Mouse (Mus musculus): Measurements from ENCODE around the gene Kif4. TPM values are rescaled to one million over a fixed set of nuclear protein-coding genes. Genes with fewer than 3 reads are reported as not detected.

Gene Kif4
- total and polyA plus RNA-seq, 3 experiments, result 0.20 to 0.86 (median 0.35) TPM

DNA sequence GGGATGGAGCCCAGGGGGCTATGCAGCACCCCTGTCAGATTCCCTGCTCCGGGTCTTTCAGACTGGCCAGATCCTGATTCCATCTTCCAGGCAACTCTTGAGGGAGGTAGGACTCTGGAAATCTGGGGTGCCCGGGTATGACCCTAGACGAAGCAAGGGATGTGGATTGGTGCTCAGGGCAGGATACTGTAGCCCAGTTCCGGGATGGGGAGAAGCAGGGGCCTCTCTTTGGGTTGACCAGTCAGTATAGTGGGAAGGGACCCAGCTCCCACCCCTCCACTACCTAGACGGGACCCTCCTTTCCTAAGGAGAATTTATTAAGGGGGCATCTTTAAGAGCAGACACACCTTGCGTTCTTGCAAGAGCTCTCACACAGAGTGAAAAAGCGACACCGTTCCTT lies 104.7 kb downstream of the Kif4 start:
- DNase-seq, result no peak

DNA sequence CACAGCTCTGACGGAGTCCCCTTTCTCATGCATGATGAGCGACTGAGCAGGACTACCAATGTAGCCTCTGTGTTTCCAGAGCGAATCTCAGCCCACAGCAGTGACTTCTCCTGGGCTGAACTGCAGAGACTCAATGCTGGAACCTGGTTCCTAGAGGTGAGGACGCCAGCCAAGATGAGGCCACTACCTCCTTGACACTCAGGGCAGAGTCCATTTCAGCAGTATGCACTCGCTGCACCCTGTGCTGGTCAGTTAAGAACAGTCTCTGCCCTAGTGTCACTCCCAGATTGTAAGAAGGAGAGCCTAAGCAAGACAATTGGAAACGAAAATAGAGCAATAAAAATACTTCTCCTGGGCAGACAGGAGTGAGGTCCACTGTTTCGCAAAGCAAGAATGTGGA lies 108.8 kb downstream of the Kif4 start:
- no peak for DNase-seq

DNA sequence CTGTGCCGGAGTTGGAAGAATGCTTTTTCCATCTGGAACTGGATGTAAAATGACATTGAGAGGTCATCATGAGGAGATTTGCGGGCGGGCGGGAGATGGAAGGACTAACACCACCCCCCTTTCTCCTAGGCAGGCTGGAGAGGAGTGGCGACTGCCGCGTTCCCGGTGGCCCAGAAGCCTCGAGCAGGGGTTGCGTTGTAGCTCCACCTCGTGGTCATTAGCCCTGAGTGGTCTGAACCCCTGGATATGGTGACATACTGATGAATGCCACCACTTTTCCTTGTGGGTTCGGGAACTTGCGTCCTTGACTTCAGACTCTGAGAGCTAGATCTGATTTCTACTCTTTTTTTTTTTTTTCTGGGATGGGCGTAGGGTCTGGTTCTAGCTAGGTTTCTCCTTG lies 113.4 kb downstream of the Kif4 start:
- DNase-seq, result peak; percentile 70

DNA sequence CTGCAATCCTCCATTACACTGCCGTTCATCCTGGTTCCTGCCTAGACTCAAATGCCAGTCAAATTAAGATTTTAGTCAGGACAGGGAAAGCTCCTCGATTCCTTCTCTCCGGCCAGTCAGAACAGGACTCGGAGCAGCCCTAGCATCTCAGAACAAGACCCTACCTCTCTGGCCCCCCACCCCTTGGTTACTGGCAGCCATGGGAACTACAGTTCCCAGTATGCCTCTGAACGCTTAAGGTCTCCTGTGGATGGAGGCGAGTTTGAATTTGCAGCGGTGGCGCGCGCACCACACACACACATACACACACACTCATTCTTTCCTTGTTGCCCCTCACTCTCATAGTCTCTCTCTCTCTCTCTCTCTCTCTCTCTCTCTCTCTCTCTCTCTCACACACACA lies 113.9 kb downstream of the Kif4 start:
- DNase-seq, result no peak

DNA sequence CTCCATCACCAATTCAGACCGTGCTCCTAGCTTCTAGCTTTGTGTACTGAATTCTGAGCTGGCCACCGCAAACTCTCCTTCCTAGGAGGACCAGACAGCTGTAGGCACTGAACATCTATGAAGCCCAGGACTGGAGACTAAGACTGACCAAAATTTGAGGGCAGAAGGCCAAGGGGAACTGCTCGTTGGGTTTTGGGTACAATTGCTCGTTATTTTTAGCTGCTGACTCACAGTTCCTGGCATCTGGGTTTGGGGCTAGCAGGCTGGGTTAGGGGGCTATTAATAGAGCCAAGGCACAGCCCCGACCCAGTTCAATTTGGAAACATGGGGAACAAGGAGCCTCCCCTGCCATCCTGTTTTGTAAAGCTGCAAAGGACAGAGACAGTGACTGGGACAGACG lies 115.2 kb downstream of the Kif4 start:
- DNase-seq, result peak; percentile 9

DNA sequence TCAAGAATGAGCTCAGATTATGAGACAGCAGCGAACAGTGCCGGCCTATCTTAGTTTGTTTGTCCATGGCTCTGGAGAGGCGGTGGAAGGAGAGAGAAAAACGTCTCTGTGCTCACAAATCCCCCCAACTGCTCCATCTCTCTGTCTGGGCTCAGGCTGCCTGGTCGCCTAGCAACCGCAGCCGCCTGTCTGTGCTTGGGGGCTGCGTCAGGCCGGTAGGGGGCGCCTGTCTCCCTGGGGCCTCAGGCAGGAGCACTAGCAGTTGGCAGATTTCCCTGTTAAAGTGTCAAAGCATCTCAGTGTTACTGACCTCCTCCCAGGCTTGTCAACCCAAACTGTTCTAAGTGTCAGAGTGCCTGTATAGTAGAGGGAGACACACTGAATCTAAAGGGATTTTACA lies 116.4 kb downstream of the Kif4 start:
- peak; percentile 36 for DNase-seq

DNA sequence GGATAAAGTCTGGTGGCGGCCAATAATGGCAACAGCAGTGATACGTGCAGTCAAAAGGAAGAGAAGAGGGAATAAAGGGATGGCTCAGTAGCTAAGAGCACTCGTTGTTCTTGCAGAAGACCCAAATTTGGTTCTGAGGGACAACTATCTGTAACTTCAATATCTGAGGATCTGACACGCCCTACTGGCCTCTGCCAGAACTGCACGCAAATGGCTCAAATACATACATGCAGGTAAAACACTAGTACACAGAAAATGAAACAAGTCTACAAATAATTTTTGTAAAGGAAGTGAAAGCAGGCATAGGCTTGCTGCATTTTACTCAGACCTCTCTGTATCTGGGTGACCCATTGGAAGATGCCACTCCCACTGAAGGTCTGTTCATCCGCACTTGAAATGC lies 140.3 kb downstream of the Kif4 start:
- no peak for DNase-seq

DNA sequence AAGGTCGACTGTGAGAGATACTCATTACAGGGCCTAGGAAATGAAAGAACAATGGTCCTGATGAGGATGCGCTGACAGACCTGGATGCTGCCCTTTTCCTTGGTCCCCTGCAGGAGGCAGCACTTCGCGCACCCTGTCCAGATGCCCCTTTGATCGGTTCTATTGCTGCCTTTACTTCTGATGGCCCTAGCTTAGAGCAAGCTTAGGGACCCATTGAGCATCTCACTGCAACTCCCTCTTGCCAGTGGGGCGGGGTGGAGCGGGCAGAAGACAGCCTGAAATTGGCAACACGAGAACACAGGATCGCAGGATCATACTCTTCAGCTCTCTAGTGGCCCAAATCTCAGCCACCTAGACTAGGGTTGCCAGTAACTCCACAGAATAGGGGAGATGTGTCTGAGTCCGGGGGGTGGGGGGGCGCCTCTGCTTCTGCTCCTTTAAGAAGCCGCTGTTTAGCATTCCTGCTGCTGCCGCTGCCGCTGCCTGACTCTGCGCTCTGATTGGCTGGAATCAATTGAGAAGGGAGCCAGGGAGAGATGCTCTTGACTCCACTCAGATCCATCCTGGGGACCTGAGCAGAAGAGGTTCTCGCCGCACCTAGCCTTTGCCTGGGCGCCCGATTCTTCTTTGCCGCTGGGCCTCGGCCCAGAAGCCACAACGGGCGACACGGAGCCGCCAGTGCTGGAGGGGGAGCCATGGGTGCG lies 141.8 kb downstream of the Kif4 start, which contains the start of gene Dlg3:
Dlg3 (plus strand) TSS at position 542 of the 704 bp plus-strand sequence.
- no peak for DNase-seq

DNA sequence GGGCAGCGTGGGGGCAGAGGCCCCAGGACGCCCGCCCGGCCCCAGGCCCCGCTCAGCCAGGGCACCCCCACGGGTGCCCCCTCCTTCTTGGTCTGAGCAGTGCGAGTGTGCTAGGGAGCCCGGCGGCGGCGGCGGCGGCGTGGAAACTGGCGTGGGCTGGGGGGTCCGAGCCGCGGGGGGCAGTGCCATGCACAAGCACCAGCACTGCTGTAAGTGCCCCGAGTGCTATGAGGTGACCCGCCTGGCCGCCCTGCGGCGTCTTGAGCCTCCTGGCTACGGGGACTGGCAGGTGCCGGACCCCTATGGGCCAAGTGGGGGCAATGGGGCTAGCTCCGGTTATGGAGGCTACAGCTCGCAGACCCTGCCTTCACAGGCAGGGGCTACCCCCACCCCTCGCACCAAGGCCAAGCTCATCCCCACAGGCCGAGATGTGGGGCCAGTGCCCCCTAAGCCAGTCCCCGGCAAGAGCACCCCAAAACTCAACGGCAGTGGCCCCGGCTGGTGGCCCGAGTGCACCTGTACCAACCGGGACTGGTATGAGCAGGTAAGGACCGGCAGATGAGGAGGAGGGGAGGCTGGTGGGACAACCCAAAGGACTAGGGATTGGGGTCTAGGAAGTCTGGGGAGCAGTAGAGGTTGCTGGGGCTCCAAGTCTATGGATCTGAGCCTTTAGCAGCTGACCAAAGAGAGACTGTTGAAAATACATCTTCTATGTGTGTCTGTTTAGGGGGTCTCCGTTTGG lies 142.5 kb downstream of the Kif4 start:
- DNase-seq, result no peak

DNA sequence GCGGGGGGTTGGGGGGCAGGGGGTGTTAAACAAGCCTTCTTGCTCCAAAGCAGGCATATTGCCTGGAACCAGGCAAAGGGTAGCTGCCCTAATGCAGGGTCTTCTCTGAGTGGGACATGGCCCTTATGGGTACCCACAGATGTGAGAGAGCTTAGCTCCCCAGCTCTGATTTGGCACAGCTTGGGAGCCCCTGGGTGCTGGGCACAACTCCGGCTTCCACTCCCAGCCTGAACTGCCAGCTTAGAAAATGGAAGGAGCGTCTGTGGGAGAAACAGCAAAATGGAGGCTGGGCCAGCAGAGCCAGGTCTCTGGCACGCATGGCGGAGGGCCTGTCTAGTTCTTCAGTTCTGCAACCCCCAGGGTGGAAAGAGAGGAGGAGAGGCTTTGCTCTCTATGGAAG lies 143.7 kb downstream of the Kif4 start:
- no peak for DNase-seq

DNA sequence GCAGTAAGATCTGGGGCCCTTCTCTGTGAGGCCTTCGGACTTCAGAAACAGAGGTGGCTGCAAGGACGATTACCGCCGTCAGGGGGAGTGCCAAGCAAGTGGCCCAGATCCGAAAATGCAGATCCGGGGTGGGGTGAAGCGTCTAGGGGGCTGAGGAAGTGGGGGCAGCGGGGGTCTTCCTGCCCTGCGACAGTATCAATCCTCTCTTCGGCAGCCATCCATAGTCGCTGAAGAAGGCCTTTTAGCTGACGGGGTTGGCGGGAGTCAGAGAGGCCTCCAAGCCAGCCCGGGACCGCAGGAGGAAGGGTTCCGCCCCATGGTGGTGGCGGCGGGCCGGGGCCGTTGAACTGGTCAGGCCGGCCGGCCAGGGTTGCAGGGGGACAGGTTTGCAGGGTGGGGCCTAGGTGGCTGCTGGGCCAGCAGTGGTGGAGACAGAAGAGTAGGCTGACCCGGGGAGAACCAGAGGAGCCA lies 148.8 kb downstream of the Kif4 start:
- DNase-seq, result peak; percentile 82

DNA sequence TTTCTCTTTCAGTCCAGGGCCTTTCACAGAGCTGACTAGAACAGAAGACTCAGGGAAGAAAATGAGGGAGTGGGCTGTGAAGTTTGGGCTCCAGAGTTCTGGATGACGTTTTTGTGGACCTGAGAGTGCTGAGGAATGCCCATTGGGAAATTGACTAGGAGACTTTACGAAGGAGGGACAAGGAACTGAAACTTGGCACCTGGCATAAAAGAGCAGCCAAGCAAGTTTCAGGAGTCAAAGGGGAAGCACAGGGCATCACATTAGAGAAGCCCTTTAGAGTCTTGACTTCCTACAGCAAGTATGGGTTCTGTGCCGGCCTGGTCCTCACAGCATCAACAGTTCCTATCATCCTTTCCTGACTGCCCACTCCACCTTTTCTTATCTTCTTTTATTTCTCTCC lies 149.9 kb downstream of the Kif4 start:
- no peak for DNase-seq

DNA sequence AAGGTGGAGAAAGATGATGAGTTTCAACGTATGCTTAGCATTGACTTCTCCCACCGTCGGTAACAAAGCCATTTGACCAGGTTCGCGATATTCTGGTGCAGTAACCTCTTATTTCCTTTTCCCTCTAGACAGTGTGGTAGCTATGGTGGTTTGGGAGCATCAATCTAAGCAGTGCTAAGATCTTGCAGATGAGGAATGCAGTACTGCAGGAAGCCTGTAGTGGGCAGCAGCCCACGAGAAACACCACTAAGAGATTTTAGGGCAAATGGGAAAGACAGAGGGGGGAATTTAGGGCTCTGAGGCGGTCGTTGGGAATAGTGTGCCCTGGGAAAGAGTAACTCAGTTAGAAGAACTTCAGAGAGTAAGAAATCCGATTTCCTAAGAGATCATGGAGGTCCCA lies 151.0 kb downstream of the Kif4 start:
- peak; percentile 60 for DNase-seq

Other genes starting within 250 kb of the Kif4 start
- not detected for gene Otud6a, start 196.7 kb upstream of the Kif4 start, total RNA-seq (2021)
- not detected in 2 replicates for gene Otud6a, start 196.7 kb upstream of the Kif4 start, polyA plus RNA-seq (2012; rRNA removed)
- under 1 TPM; 0.40 to 0.83 TPM for gene Awat2, start 183.0 kb upstream of the Kif4 start, total RNA-seq (2021)
- 0.30 and 0.42 TPM in 2 replicates for gene Awat2, start 183.0 kb upstream of the Kif4 start, polyA plus RNA-seq (2012; rRNA removed)
- 10 to 100 TPM; 60.0 to 69.0 TPM for gene Igbp1, start 131.4 kb upstream of the Kif4 start, total RNA-seq (2021)
- gene Igbp1, start 131.4 kb upstream of the Kif4 start, polyA plus RNA-seq (2012; rRNA removed), result 5.7 and 6.7 TPM in 2 replicates
- not detected for gene Dgat2l6, start 100.9 kb upstream of the Kif4 start, total RNA-seq (2021)
- gene Dgat2l6, start 100.9 kb upstream of the Kif4 start, polyA plus RNA-seq (2012; rRNA removed), result not detected in 2 replicates
- gene Awat1, start 53.5 kb upstream of the Kif4 start, total RNA-seq (2021), result not detected
- not detected in 2 replicates for gene Awat1, start 53.5 kb upstream of the Kif4 start, polyA plus RNA-seq (2012; rRNA removed)
- under 1 TPM in 1 of 2 experiments, not detected in 1; 0.09 TPM for gene P2ry4, start 30.9 kb upstream of the Kif4 start, total RNA-seq (2021)
- gene P2ry4, start 30.9 kb upstream of the Kif4 start, polyA plus RNA-seq (2012; rRNA removed), result not detected in 2 replicates
- not detected for gene Arr3, start 20.2 kb upstream of the Kif4 start, total RNA-seq (2021)
- gene Arr3, start 20.2 kb upstream of the Kif4 start, polyA plus RNA-seq (2012; rRNA removed), result not detected in 2 replicates
- 10 to 100 TPM; 57.9 to 58.0 TPM for gene Pdzd11, start 831 bp downstream of the Kif4 start, total RNA-seq (2021)
- gene Pdzd11, start 831 bp downstream of the Kif4 start, polyA plus RNA-seq (2012; rRNA removed), result 10.4 and 10.6 TPM in 2 replicates
- gene Gdpd2, start 104.1 kb downstream of the Kif4 start, total RNA-seq (2021), result under 1 TPM; 0.17 to 0.20 TPM
- 0.60 and 0.86 TPM in 2 replicates for gene Gdpd2, start 104.1 kb downstream of the Kif4 start, polyA plus RNA-seq (2012; rRNA removed)
- 10 to 100 TPM; 33.3 to 48.6 TPM for gene Dlg3, start 142.0 kb downstream of the Kif4 start, total RNA-seq (2021)
- gene Dlg3, start 142.0 kb downstream of the Kif4 start, polyA plus RNA-seq (2012; rRNA removed), result 7.1 TPM in 2 replicates